Mouse (Mus musculus) C2C12 (cell line): Measurements from ENCODE around the gene Scamp2.

Experiments used
- CTCF ChIP-seq: IDR thresholded peaks from one replicate; pipeline ENCODE4 v1.5.1; 2011; ENCODE audit not compliant: control insufficient read depth, insufficient read depth, insufficient read length
- MAX ChIP-seq: IDR thresholded peaks from one replicate; pipeline ENCODE4 v1.6.1; 2011; ENCODE audit warnings: mild to moderate bottlenecking, control low read depth
- MYOD1 ChIP-seq: IDR thresholded peaks from one replicate; pipeline ENCODE4 v1.6.1; 2011; ENCODE audit warnings: low read depth; ENCODE audit not compliant: control insufficient read depth, insufficient read length
- MYOG ChIP-seq: IDR thresholded peaks from one replicate; pipeline ENCODE4 v1.6.1; 2011; ENCODE audit not compliant: control insufficient read depth, insufficient read length; ENCODE audit errors: extremely low read depth
- USF1 ChIP-seq: IDR thresholded peaks from one replicate; pipeline ENCODE4 v1.6.1; 2011; ENCODE audit warnings: low read depth, mild to moderate bottlenecking, control low read depth, moderate library complexity

DNA sequence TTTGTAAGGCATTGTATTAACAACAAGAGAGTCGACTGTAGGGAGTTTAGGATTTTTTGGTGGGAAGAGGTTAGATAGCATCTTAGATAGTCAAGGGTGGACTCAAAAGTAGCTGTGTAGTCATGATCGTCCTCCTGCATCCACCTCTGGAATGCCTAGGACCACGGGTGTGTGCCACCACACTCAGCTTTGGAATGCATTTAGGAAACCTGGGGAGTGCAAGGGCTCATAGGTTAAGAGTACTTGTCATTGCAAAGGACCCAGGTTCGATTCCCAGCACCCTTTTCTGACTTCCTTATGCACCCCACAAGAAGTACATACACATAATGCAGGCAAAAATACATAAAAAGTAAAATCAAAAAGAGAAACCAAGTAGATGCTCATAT lies 37.9 kb upstream of the Scamp2 start:
- no peak for TF ChIP-seq MAX
- TF ChIP-seq CTCF, result no peak
- TF ChIP-seq USF1, result no peak
- no peak for TF ChIP-seq MYOD1
- TF ChIP-seq MYOG, result no peak
